Mouse (Mus musculus) limb, embryonic 14.5 days (tissue): Measurements from ENCODE around the gene Gabarap. TPM values are rescaled to one million over a fixed set of nuclear protein-coding genes. Genes with fewer than 3 reads are reported as not detected.

ENCODE experiments used
- ATAC-seq: fragments of 200-750 bp; cut with Nextera tagmentation; 2 replicates; pipeline ENCODE4 v1.8.0; 2017; ENCODE audit warnings: low read depth, moderate number of reproducible peaks, moderate TSS enrichment; ENCODE audit not compliant: low FRiP score
- DNase-seq: peaks from one replicate; pipeline ENCODE4 v3.0.0-alpha.2; 2015; ENCODE audit warnings: low spot score
- H3K27ac ChIP-seq: fragments of 300-500 bp; sonication (generic); replicated peaks from 2 replicates; pipeline ENCODE4 v1.5.1; 2014; ENCODE audit warnings: low read depth, mild to moderate bottlenecking, low read length, moderate library complexity, mixed read lengths
- H3K27me3 ChIP-seq: fragments of 300-500 bp; sonication (generic); 2 replicates; pipeline ENCODE4 v1.6.1; 2014; ENCODE audit warnings: low read length, mixed read lengths; ENCODE audit not compliant: control insufficient read depth, insufficient read depth
- H3K36me3 ChIP-seq: fragments of 300-500 bp; sonication (generic); 2 replicates; pipeline ENCODE4 v1.6.1; 2014; ENCODE audit warnings: mild to moderate bottlenecking, low read length, moderate library complexity, mixed read lengths; ENCODE audit not compliant: control insufficient read depth, insufficient read depth
- H3K4me1 ChIP-seq: fragments of 300-500 bp; sonication (generic); 2 replicates; pipeline ENCODE4 v1.6.1; 2014; ENCODE audit warnings: antibody characterized with exemption, low read length, mixed read lengths; ENCODE audit not compliant: control insufficient read depth, insufficient read depth
- H3K4me2 ChIP-seq: fragments of 300-500 bp; sonication (generic); replicated peaks from 2 replicates; pipeline ENCODE4 v1.6.1; 2014; ENCODE audit warnings: low read depth, mild to moderate bottlenecking, low read length, moderate library complexity; ENCODE audit not compliant: severe bottlenecking
- H3K4me3 ChIP-seq: fragments of 300-500 bp; sonication (generic); replicated peaks from 2 replicates; pipeline ENCODE4 v1.5.1; 2014; ENCODE audit warnings: low read length
- H3K9ac ChIP-seq: fragments of 300-500 bp; sonication (generic); 2 replicates; pipeline ENCODE4 v1.6.1; 2014; ENCODE audit warnings: mild to moderate bottlenecking, low read depth, low read length, moderate library complexity; ENCODE audit not compliant: severe bottlenecking
- H3K9me3 ChIP-seq: fragments of 300-500 bp; sonication (generic); 2 replicates; pipeline ENCODE4 v1.6.1; 2016; ENCODE audit warnings: low read length; ENCODE audit not compliant: control insufficient read depth
- POLR2A ChIP-seq: fragments of 200-500 bp; IDR thresholded peaks from 2 replicates; pipeline ENCODE4 v1.8.0; 2012; ENCODE audit warnings: inconsistent platforms, mild to moderate bottlenecking, moderate library complexity, borderline replicate concordance; ENCODE audit not compliant: insufficient read depth, insufficient read length; ENCODE audit errors: extremely low read depth
- WGBS: fragments of 180-500 bp; shearing (Covaris S2); extraction: QIAGEN DNeasy Blood & Tissue Kit; methylation state at CpG from one replicate; pipeline ENCODE4 v1.1.7; 2014; 5-methylcytosine and 5-hydroxymethylcytosine counted together
- polyA plus RNA-seq, 2 experiments: library from polyadenylated mRNA; depleted of rRNA in 1 of 2; stranded (reverse) in 1 of 2; unstranded in 1 of 2; fragments of >200 nt; fragmentation: Nextera tagmentation in 1 of 2; extraction: Ambion mirVana in 1 of 2; gene quantifications; 2 replicates each; pipeline versions ENCODE4 v1.2.1 to v1.2.3; 2012 to 2014

Gene Gabarap
- polyA plus RNA-seq, 2 experiments, result 431 to 574 TPM

DNA sequence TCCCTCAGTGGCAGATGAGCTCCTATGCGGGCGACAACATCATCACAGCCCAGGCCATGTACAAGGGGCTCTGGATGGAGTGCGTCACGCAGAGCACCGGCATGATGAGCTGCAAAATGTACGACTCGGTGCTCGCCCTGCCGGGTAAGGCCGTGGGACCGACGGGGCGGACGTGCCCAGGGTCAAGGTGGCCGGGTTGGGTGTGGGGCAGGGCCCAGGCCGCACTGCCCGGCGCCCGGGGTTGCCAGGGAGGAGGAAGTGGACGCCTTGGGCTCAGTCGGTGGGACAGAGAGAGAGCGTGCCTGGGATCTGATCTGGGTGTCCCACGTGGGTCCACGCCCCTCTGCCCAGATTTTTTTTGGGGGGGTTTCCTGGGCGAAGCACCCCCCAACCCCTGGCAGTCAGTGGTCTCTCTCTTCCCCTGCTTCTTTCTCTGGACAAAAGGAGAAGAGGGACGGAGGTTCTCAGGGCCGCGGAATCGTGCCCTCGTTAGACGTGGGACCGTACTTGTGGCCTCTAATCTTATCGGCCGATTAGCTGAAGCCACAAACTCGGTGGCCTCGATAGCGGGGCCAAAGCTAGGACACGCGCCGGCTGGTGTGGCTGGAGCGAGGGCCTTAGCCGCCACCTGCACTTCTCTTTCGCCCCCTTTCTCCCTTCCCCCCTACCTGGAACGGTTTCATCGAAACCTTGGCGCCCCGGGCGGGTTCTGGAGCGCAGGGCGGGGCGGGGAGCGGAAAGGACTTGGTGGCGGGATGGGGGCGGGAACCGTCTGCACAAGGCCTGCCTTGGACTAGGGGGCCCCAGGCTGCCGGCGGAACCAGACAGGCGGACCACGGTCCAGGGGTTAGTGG lies 24.7 kb upstream of the Gabarap start:
- Histone ChIP-seq H3K9me3 (no peaks in the 10 kb centered on the region), H3K27ac (no peak overlapping the region), H3K4me2 (peak overlapping the region; percentile 68), H3K9ac (peak overlapping the region; percentile 50), H3K4me1 (0 out of 2 replicates have a peak, but pooled peaks cover 3% of the 10 kb centered on the region), H3K27me3 (peaks cover 63% of the 10 kb centered on the region), H3K4me3 (peak overlapping the region; percentile 37), H3K36me3 (peaks cover 33% of the 10 kb centered on the region)
- DNase-seq (peak; percentile 39), ATAC-seq (peak; percentile 53; the same call in 1 of the 2 replicates)
- WGBS, result 1% methylated on average over 48 of the region's 59 CpGs
- no peak for TF ChIP-seq POLR2A

DNA sequence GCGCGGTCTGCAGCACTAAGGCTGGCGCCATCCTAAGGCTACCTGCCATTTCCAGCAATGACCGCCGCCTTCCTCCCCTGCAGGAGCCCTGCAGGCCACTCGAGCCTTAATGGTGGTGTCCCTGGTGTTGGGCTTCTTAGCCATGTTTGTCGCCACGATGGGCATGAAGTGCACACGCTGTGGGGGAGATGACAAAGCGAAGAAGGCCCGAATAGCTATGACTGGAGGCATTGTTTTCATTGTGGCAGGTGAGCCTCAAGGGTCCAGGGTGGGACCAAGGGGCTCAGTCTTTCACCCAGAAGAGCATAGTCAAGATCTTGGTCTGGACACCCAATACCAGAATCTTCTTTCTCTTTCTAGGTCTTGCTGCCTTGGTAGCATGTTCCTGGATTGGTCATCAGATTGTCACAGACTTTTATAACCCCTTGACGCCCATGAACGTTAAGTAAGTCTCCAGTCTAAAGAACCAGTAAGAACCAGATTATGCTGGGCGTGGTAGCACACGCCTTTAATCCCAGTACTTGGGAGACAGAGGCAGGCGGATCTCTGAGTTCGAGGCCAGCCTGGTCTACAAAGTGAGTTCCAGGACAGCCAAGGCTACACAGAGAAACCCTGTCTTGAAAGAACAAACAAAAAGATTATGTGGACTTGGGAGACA lies 24.0 kb upstream of the Gabarap start:
- no peak for TF ChIP-seq POLR2A
- Histone ChIP-seq H3K9me3 (no peaks in the 10 kb centered on the region), H3K27me3 (peaks cover 58% of the 10 kb centered on the region), H3K4me1 (0 out of 2 replicates have a peak, but pooled peaks cover 3% of the 10 kb centered on the region), H3K36me3 (peaks cover 41% of the 10 kb centered on the region), H3K27ac (no peak overlapping the region), H3K4me2 (peak overlapping the region; percentile 68), H3K9ac (peak overlapping the region; percentile 50), H3K4me3 (peak overlapping the region; percentile 37)
- DNase-seq (no peak), ATAC-seq (no peak)
- 42% methylated on average over 17 of the region's 17 CpGs for WGBS

GRCm38 (mm10) chr11:69968793-69969192 lies 22.1 kb upstream of the Gabarap start:
- DNase-seq (no peak), ATAC-seq (no peak)
- 0 out of 2 replicates have a peak, but pooled peaks cover 3% of the 10 kb centered on the region for H3K4me1 ChIP-seq
- H3K4me2 ChIP-seq, result no peak overlapping the region
- no peak for TF ChIP-seq POLR2A
- no peaks in the 10 kb centered on the region for H3K9me3 ChIP-seq
- no peak overlapping the region for H3K9ac ChIP-seq
- H3K27me3 ChIP-seq, result peaks cover 43% of the 10 kb centered on the region
- H3K27ac ChIP-seq, result no peak overlapping the region
- H3K36me3 ChIP-seq, result peaks cover 58% of the 10 kb centered on the region
- no peak overlapping the region for H3K4me3 ChIP-seq
- 85% methylated on average over 4 of the region's 4 CpGs for WGBS

GRCm38 (mm10) chr11:69970222-69970621 lies 20.7 kb upstream of the Gabarap start:
- Histone ChIP-seq H3K36me3 (peaks cover 71% of the 10 kb centered on the region), H3K27ac (no peak overlapping the region), H3K9me3 (no peaks in the 10 kb centered on the region), H3K4me3 (no peak overlapping the region), H3K4me1 (0 out of 2 replicates have a peak, but pooled peaks cover 3% of the 10 kb centered on the region), H3K27me3 (peaks cover 31% of the 10 kb centered on the region), H3K4me2 (no peak overlapping the region), H3K9ac (no peak overlapping the region)
- 83% methylated on average over 6 of the region's 6 CpGs for WGBS
- TF ChIP-seq POLR2A, result no peak
- no peak for ATAC-seq
- DNase-seq, result no peak

DNA sequence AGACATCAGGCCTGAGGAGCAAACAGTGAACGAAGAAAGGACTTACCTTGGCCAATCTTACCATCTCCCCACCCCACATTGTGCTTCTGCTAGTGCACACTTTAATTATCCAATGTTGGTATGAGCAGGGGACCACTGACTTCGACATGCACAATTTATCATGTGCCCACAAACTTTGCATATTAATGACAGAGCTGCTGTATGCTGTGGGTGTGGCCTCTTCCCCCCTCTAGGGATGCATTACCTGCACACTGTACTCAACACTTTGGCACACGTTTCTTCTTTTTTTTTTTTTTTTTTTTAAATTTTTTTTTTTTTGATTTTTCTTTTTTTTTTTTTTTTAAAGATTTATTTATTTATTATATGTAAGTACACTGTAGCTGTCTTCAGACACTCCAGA lies 20.2 kb upstream of the Gabarap start:
- 86% methylated on average over 3 of the region's 3 CpGs for WGBS
- no peak overlapping the region for H3K27ac ChIP-seq
- no peaks in the 10 kb centered on the region for H3K9me3 ChIP-seq
- H3K9ac ChIP-seq, result no peak overlapping the region
- no peak overlapping the region for H3K4me2 ChIP-seq
- H3K36me3 ChIP-seq, result peaks cover 77% of the 10 kb centered on the region
- H3K27me3 ChIP-seq, result peaks cover 26% of the 10 kb centered on the region
- DNase-seq (no peak), ATAC-seq (no peak)
- TF ChIP-seq POLR2A, result no peak
- H3K4me3 ChIP-seq, result no peak overlapping the region
- 0 out of 2 replicates have a peak, but pooled peaks cover 3% of the 10 kb centered on the region for H3K4me1 ChIP-seq
